Mouse (Mus musculus) heart, postnatal 0 days (tissue): ENCODE results near the gene Mat2a.

Source experiments
- CTCF ChIP-seq: IDR thresholded peaks from 2 replicates; pipeline ENCODE4 v1.5.1; 2016; ENCODE audit warnings: antibody characterized with exemption, control low read depth, low read depth
- EP300 ChIP-seq: IDR thresholded peaks from 2 replicates; pipeline ENCODE4 v1.6.1; 2016; ENCODE audit warnings: antibody characterized with exemption, low read depth

- no peak for TF ChIP-seq CTCF
- TF ChIP-seq EP300: no peak
Observed at GRCm38 (mm10) chr6:72383952-72384351, 55.4 kb downstream of the Mat2a start.
